Mouse (Mus musculus) cerebellum, postnatal 4 days (tissue): ENCODE measurements around the gene Galnt7.
"Not testable (repeated sequence)": the region's sequence is repeated elsewhere in the genome, so short reads cannot be mapped to it uniquely, and the experiment has no call there.

ENCODE experiments used
- DNase-seq, 2 experiments: peaks; one replicate each; pipeline ENCODE4 v3.0.0; 2022; ENCODE audit warnings: low spot score in 2 of 2, mixed read lengths in 1 of 2

Galnt7 gene

GRCm38 (mm10) chr8:57540110-57540838, 112.6 kb downstream of the Galnt7 start:
- DNase-seq, result peak in 1 of 2 experiments; percentile 65

- no peak for DNase-seq
Observed at GRCm38 (mm10) chr8:57538601-57539000, 114.2 kb downstream of the Galnt7 start.

GRCm38 (mm10) chr8:57536167-57536566, 116.7 kb downstream of the Galnt7 start:
- DNase-seq, result no peak

GRCm38 (mm10) chr8:57534495-57534894, 118.3 kb downstream of the Galnt7 start:
- no peak for DNase-seq

- no peak for DNase-seq
Observed at GRCm38 (mm10) chr8:57533106-57533505, 119.7 kb downstream of the Galnt7 start.

DNA sequence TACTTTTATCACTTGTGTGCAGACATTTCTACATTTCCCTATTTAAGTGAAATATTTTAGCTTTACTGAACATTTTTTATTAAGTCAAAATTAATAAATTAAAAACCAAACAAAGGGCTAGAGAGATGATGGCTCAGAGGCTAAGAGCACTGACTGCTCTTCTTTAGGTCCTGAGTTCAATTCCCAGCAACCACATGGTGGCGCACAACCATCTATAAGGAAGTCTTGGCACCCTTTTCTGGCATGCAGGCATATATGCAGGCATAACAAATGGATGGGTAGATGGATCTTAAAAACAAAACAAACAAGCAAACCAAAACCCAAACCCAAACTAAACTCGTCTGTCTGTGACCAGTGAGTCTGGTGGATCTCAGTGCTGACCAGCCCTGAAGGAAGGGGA, 120.6 kb downstream of the Galnt7 start:
- DNase-seq, result no peak

DNA sequence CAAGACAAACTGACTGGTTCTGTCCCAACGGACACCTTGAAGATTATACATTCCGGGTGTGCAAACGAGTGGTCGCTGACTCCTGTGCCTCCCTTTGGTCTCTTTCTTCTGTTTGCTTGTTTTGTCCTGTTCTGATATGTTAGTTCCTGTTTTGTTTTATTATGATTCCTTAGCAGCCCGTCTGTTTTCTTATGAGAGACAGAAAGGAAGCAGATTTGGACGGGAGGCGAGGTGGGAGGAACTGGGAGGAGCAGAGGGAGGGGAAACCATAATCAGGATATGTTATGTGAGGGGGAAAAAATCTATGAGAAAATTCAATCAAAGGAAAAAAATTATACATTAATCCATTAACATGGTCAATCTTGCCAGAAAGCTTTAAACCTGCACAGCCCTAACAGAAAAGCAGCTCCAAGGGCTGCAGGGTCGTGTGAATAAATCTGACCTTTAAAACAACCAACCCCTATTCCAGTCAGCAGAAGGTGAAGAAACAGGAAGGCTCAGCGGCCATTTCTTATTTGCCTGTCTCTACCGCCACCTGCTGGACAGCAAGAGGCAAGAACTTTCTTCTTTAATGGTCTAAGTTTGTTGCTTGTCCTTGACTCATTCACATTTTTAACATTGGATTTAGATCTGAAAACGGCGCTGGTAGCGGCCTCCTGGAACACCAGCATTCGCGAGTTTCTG, 122.0 kb downstream of the Galnt7 start:
- peak; percentile 61 to 77 for DNase-seq

GRCm38 (mm10) chr8:57530238-57530637, 122.6 kb downstream of the Galnt7 start:
- DNase-seq, result no peak

- no peak for DNase-seq
Observed at GRCm38 (mm10) chr8:57528036-57528435, 124.8 kb downstream of the Galnt7 start.

DNA sequence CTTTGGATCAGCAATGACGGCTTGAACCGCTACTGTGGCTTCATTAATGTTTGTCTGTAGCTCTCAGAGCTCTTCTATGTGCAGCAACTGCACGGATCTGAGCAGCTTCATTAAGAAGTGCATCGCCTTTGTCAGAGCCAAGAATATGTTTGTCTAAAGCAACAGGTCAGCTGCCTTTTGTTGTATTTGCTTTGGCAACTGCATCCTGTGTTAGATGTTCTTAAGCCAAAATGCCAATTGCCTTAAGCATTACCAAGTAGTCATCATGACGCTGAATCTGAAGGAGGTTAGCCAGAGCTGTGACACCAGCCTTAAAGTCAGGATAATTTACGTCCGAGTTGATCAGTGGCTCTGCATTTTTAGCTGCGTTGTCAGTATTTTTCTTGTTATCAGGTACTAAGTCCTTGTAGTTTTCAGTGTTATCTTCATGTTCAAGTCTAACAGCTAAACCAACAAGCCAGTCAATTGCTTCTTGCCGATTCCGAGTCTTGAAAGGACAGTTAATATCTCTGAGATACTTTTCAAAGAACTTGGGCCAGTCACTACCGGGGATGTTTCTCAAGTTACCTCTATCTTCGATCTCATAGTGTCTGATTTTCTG, 132.5 kb downstream of the Galnt7 start:
- DNase-seq, result no peak

DNA sequence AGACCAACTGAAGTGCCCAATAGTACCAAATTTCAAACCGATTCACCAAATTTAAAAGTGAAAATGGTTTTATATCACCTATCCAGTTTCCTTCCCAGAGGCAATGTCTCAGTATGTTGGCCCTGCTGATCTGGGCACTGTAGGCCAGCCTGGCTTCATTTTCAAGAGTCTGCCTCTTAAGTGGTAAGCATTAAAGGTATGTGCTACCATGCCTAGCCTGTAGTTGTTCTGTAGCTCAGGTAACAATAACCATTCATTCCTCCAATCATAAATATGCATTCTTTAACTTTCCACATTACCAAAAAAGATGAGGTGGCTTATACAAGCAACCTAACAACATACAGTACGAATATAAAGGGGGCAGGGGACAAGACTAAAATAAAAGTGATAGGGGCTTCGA, 135.1 kb downstream of the Galnt7 start:
- DNase-seq, result no peak

DNA sequence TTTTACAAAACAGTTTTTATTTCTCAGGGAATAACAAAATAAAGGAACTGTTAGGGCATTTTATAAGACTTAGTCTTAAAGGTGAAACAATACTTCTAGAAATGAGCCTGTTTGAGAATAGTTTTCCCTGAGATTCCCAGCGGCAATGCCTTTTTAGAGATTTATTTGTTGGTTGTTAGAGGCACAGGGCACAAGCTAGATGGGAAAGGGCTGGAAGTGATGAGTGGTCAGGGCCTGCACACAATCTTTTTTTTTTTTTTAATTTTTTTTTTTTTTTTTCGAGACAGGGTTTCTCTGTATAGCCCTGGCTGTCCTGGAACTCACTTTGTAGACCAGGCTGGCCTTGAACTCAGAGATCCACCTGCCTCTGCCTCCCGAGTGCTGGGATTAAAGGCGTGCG, 136.1 kb downstream of the Galnt7 start:
- DNase-seq, result not testable (repeated sequence)

GRCm38 (mm10) chr8:57513178-57513661, 139.6 kb downstream of the Galnt7 start:
- not testable (repeated sequence) for DNase-seq

DNA sequence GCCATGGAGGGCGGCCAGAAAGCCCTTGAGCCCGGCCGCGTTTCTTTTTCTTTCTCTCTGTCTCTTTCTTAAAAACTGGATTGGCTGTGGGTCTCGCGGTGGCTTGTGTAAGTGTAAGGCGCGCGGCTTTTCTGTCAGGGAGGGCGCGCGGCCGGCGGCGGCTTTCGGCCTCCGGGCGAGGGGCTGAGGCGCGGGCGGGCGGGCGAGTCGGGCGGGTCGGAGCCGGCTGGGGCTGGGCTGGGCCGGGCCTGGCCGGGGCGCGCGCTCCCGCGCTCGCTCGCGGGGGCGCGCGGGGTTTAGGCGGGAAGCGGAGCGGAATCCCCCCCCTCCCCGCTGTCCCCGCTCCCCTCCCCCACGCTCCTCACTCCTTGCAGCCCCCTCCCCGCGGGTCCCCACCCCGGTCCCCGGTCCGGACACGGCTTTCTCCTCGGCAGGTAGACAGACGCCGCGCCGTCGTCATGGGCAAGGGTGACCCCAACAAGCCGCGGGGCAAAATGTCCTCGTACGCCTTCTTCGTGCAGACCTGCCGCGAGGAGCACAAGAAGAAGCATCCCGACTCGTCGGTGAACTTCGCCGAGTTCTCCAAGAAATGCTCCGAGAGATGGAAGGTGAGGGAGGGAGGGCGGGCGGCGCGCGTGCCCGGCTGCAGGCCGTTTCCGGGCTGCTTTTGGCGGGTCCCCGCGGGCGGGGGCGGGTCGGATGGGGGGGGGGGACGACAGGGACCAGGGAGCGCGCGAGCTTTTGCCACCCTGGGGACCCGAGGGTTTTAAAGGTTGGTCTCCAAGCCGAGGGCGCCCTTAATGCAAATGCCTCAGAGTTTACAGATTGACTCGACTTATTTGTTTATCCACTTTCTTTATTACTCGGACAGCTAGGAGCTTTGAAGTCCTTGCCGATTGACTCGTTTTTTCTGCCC, 140.4 kb downstream of the Galnt7 start:
- DNase-seq, result peak in 1 of 2 experiments; percentile 53

- DNase-seq, result peak; percentile 100
Observed at GRCm38 (mm10) chr8:57511316-57512118, 141.3 kb downstream of the Galnt7 start, which contains the start of gene Hmgb2. Gene Hmgb2 (plus strand): TSS chr8:57511907.

DNA sequence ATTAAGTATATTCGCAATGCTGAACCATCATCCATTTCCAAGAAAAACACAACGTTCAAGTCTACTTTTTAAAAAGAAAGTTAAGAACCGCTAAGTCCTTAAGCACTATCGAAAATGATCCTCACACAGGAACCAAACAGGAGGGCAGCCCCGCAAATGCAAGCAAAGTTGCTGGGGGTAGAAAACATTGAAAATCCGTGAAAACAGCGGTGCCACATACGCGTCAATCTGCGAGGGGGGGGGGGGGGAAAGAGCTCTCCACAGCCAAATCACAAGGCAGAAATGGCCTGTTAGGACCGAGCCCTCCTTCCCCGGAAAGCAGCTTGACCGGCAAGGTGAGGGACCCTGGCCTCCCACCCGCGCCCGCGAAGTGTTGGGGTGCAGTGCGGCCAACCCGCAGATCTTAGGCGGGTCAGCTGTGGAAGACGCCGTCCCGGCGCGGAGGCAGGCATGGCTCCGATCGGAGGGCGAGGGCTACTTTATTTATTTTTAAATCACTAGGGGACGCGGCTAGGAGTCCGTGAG, 142.0 kb downstream of the Galnt7 start:
- DNase-seq, result no peak

- DNase-seq, result no peak
Observed at GRCm38 (mm10) chr8:57508657-57509056, 144.2 kb downstream of the Galnt7 start.

DNA sequence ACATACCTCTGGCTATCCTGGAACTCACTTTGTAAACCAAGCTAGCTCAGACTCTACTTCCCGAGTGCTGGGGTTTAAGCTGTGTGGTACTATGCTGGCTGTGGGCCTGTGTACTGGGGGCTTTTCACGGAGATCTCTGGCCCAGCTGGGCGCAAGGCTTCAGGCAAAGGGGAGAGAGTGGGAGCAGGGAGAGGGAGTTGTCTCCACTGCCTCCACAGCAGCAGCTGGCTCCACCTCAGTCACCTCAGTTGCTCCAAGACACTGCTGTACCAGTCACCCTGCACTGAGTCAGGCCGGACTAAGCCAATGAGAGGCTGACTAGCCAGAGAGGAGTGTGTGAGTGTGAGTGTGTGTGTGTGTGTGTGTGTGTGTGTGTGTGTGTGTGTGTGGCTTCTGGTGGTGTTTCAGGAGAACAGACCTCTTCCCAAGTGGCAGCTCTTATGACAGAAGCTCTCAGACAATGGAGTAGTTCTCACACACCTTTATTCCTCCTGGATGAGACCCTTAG, 145.2 kb downstream of the Galnt7 start:
- no peak for DNase-seq

DNA sequence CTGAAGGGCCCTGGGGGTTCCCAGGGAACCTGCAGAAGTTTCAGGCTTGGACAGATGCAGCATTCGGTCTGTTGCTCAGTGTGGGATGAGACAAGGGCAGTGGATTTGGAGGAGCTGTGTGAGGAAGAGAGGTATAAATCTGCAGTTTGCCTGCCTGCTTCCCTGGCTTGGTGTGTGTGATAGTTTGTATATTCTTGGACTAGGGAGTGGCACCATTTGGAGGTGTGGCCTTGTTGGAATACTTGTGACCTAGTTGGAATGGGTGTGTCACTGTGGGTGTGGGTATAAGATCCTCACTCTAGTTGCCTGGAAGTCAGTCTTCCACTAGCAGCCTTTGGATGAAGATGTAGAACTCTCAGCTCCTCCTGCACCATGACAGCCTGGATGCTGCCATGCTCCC, 147.3 kb downstream of the Galnt7 start:
- DNase-seq, result not testable (repeated sequence)

DNA sequence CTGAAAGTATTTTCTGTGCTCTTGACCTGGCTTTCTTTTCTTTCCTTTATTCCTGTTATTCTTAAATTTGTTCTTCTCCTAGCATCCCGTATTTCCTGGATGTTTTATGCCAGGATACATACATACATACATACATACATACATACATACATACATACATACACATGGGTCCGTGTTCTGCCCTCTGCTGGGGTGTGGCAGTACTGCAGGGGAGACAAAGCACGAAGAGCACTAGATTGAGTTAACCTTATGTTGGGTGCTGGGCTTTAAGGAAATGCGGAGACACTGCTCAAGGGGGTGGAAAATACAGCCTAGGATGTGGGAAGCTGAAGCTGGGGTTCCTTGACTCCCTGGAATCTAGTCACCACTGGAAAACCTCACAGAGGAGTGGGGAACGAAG, 149.2 kb downstream of the Galnt7 start:
- peak in 1 of 2 experiments; percentile 77 for DNase-seq
